Mouse (Mus musculus) brain, embryonic 14.5 days (tissue): ENCODE results near the gene Trpm6.

Experiments used
- CTCF ChIP-seq: fragments of 200-500 bp; IDR thresholded peaks from 2 replicates; pipeline ENCODE4 v1.5.1; 2012; ENCODE audit warnings: inconsistent platforms, mild to moderate bottlenecking, moderate library complexity, borderline replicate concordance; ENCODE audit not compliant: insufficient read depth, insufficient read length; ENCODE audit errors: extremely low read depth
- POLR2A ChIP-seq: fragments of 200-500 bp; IDR thresholded peaks from 2 replicates; pipeline ENCODE4 v1.6.1; 2012; ENCODE audit warnings: mild to moderate bottlenecking, inconsistent platforms, borderline replicate concordance; ENCODE audit not compliant: poor library complexity, insufficient read depth, insufficient read length, severe bottlenecking; ENCODE audit errors: extremely low read depth

GRCm38 (mm10) chr19:18888491-18889116, 138.8 kb downstream of the Trpm6 start:
- TF ChIP-seq CTCF: no peak
- TF ChIP-seq POLR2A: no peak
